Mouse (Mus musculus) bone marrow macrophage, adult 2 months (primary cell): ENCODE data around the gene Alk.

Experiments used
- CTCF ChIP-seq: IDR thresholded peaks from 2 replicates; pipeline ENCODE4 v1.5.1; 2012; ENCODE audit warnings: low read depth, mild to moderate bottlenecking, low read length, moderate library complexity
- POLR2A ChIP-seq: IDR thresholded peaks from 2 replicates; pipeline ENCODE4 v1.6.1; 2012; ENCODE audit warnings: mild to moderate bottlenecking, low read depth, low read length, borderline replicate concordance

GRCm38 (mm10) chr17:71973704-71974103 is 630.7 kb downstream of the Alk start:
- TF ChIP-seq CTCF = no peak
- TF ChIP-seq POLR2A = no peak
